Mouse (Mus musculus): ENCODE measurements at regions not wholly inside any gene's neighbourhood (a gene's known extent, or its start where the extent isn't known, plus 50 kb on each side); places are given as distances from the start of the nearest gene placed in this dataset.

- no peak for DNase-seq (ENCODE audit: low spot score)
These were observed 445.7 kb upstream of the 4930412O13Rik start for GRCm38 (mm10) chr2:9435155-9435872.

GRCm38 (mm10) chr2:9443103-9443502, 437.9 kb upstream of the 4930412O13Rik start:
- no peak for DNase-seq (ENCODE audit: low spot score)

- no peak for DNase-seq (ENCODE audit: low spot score)
These were observed 435.2 kb upstream of the 4930412O13Rik start for GRCm38 (mm10) chr2:9445826-9446225.

GRCm38 (mm10) chr2:9464413-9464812, 416.6 kb upstream of the 4930412O13Rik start:
- no peak for DNase-seq (ENCODE audit: low spot score)

- no peak for DNase-seq (ENCODE audit: low spot score)
These were observed 416.2 kb upstream of the 4930412O13Rik start for GRCm38 (mm10) chr2:9464818-9465217.

- DNase-seq (ENCODE audit: low spot score): no peak
These were observed 413.5 kb upstream of the 4930412O13Rik start for GRCm38 (mm10) chr2:9467573-9467972.

- DNase-seq (ENCODE audit: low spot score): no peak
These were observed 412.4 kb upstream of the 4930412O13Rik start for GRCm38 (mm10) chr2:9468651-9469050.

GRCm38 (mm10) chr2:9481678-9482345, 399.2 kb upstream of the 4930412O13Rik start:
- DNase-seq (ENCODE audit: low spot score): no peak

GRCm38 (mm10) chr2:9487381-9487914, 393.6 kb upstream of the 4930412O13Rik start:
- DNase-seq (ENCODE audit: low spot score): no peak

- peak; percentile 51 for DNase-seq (ENCODE audit: low spot score)
These were observed 387.4 kb upstream of the 4930412O13Rik start for GRCm38 (mm10) chr2:9493606-9494145.

- DNase-seq (ENCODE audit: low spot score): peak; percentile 77
These were observed 361.0 kb upstream of the 4930412O13Rik start for GRCm38 (mm10) chr2:9520045-9520444.

GRCm38 (mm10) chr2:9525910-9526309, 355.1 kb upstream of the 4930412O13Rik start:
- no peak for DNase-seq (ENCODE audit: low spot score)

- no peak for DNase-seq (ENCODE audit: low spot score)
These were observed 345.9 kb upstream of the 4930412O13Rik start for GRCm38 (mm10) chr2:9535141-9535658.

- DNase-seq (ENCODE audit: low spot score): no peak
These were observed 333.1 kb upstream of the 4930412O13Rik start for GRCm38 (mm10) chr2:9547771-9548590.

GRCm38 (mm10) chr2:9553313-9553712, 327.7 kb upstream of the 4930412O13Rik start:
- no peak for DNase-seq (ENCODE audit: low spot score)

- peak; percentile 3 for DNase-seq (ENCODE audit: low spot score)
These were observed 316.5 kb upstream of the 4930412O13Rik start for GRCm38 (mm10) chr2:9564487-9565043.

GRCm38 (mm10) chr2:9569220-9569619, 311.8 kb upstream of the 4930412O13Rik start:
- DNase-seq (ENCODE audit: low spot score): no peak

GRCm38 (mm10) chr2:9574196-9574595, 306.9 kb upstream of the 4930412O13Rik start:
- no peak for DNase-seq (ENCODE audit: low spot score)

- no peak for DNase-seq (ENCODE audit: low spot score)
These were observed 306.4 kb upstream of the 4930412O13Rik start for GRCm38 (mm10) chr2:9574651-9575050.

- DNase-seq (ENCODE audit: low spot score): no peak
These were observed 303.2 kb upstream of the 4930412O13Rik start for GRCm38 (mm10) chr2:9577868-9578267.

GRCm38 (mm10) chr2:9587389-9587788, 293.7 kb upstream of the 4930412O13Rik start:
- no peak for DNase-seq (ENCODE audit: low spot score)

GRCm38 (mm10) chr2:9589200-9589599, 291.9 kb upstream of the 4930412O13Rik start:
- DNase-seq (ENCODE audit: low spot score): no peak
